Comparison of ENCODE assay signal across 26 mouse cellular contexts in genomic region chr5:112786788-112787187, GRCm38 (mm10).
"Had no signal": no experiment of that assay in that cellular context is flagged by ENCODE, and none has a peak within 500 bp of the region (broad histone marks: within the 10 kb centered on the region; RNA-seq: fewer than 3 reads in every experiment).

No protein-coding gene starts in this region.

- H3K36me3 ChIP-seq: hindbrain, embryonic 13.5 days; hindbrain, embryonic 15.5 days; kidney, embryonic 15.5 days; limb, embryonic 13.5 days; limb, embryonic 15.5 days; liver, embryonic 12.5 days had no signal

- H3K27me3 ChIP-seq: heart, embryonic 13.5 days; heart, embryonic 15.5 days; hindbrain, embryonic 15.5 days; kidney, embryonic 15.5 days; limb, embryonic 13.5 days; limb, embryonic 15.5 days; liver, embryonic 12.5 days had no signal

- H3K9ac ChIP-seq: heart, embryonic 13.5 days; heart, embryonic 15.5 days; hindbrain, embryonic 13.5 days; hindbrain, embryonic 15.5 days; kidney, embryonic 15.5 days; limb, embryonic 13.5 days; limb, embryonic 15.5 days; liver, embryonic 12.5 days; liver, embryonic 14.5 days had no signal

- H3K27ac ChIP-seq: heart, adult 2 months; heart, embryonic 13.5 days; heart, embryonic 15.5 days; hindbrain, embryonic 13.5 days; hindbrain, embryonic 15.5 days; hindbrain, postnatal 0 days; kidney, embryonic 15.5 days; kidney, postnatal 0 days; limb, embryonic 13.5 days; limb, embryonic 15.5 days; liver, embryonic 12.5 days; liver, embryonic 14.5 days had no signal

- H3K4me2 ChIP-seq: heart, embryonic 11.5 days; heart, embryonic 13.5 days; heart, embryonic 15.5 days; hindbrain, embryonic 13.5 days; hindbrain, embryonic 15.5 days; kidney, embryonic 15.5 days; limb, embryonic 13.5 days; limb, embryonic 15.5 days; liver, embryonic 12.5 days had no signal

- DNase-seq: gastrocnemius, postnatal 14 days; gastrocnemius, postnatal 36 days; heart, adult 11 months; heart, adult 2 months; heart, postnatal 14 days; heart, postnatal 36 days; kidney, adult 11 months; kidney, adult 2 months; kidney, adult 9 months; kidney, postnatal 14 days; kidney, postnatal 36 days; layer of hippocampus, adult 9-11 months; layer of hippocampus, postnatal 36 days had no signal

- H3K9me3 ChIP-seq: heart, embryonic 13.5 days; heart, embryonic 15.5 days; hindbrain, embryonic 13.5 days; hindbrain, embryonic 15.5 days; kidney, embryonic 15.5 days; limb, embryonic 13.5 days; limb, embryonic 15.5 days had no signal

- H3K4me3 ChIP-seq: heart, adult 2 months; heart, embryonic 13.5 days; heart, embryonic 15.5 days; hindbrain, embryonic 13.5 days; hindbrain, embryonic 15.5 days; kidney, embryonic 15.5 days; limb, embryonic 13.5 days; limb, embryonic 15.5 days; liver, embryonic 12.5 days had no signal

- H3K4me1 ChIP-seq: hindbrain, embryonic 15.5 days; limb, embryonic 13.5 days; limb, embryonic 15.5 days; liver, embryonic 12.5 days had no signal

- ATAC-seq: hindbrain, postnatal 0 days; intestine, embryonic 16.5 days; liver, embryonic 12.5 days had no signal
